Mouse (Mus musculus) cerebellum, postnatal 25 days (tissue): ENCODE measurements around the gene Myef2.
"Not testable (repeated sequence)": the region's sequence is repeated elsewhere in the genome, so short reads cannot be mapped to it uniquely, and the experiment has no call there.

Experiments
- DNase-seq, 2 experiments: peaks; one replicate each; pipeline ENCODE4 v3.0.0; 2021; ENCODE audit warnings: mixed read lengths in 2 of 2

Myef2 gene

DNA sequence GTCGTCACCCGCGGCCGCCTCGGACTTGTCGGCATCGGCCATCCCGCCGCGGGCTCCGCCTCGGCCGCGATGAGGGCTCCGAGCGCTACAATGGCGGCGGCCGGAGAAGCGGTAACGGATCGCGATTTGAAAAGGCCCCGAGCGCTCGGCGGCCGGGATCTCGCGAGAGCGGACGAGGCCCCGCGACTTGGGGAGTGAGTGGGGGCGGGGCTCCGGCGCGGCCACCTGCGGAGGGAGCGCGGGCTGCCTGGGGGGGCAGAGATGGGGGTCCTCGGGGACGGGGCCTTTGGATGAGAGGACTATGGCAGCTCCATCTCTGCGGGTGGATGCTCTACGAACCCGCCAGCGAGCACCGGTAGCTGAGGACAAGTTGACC is at the start of gene Myef2:
Myef2 (minus strand) TSS at position 185 of the 376 bp plus-strand sequence.
- DNase-seq = peak; percentile 88 to 93

GRCm38 (mm10) chr2:125162012-125162470 is 38.6 kb upstream of the Myef2 start:
- DNase-seq = no peak

GRCm38 (mm10) chr2:125155504-125155903 is 32.0 kb upstream of the Myef2 start:
- DNase-seq = no peak

DNA sequence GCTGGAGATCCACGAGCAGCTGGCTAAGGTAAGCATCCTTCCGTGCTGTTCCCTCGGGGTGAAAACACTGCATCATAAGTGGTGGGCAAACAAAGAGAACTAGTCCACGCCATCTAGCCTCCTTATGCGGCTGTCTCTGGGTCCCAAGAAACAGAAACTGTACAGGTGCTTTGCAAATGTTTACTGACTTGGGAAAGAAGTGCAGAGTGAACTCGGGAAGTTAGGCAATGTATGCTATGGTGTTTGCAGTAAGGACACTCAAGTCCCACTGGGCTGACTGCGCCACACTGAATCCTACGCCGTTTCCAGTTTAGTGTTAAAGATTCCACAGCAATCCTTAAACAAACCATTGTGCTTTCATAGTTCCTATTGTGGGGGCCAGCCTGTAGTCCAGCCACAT is 30.8 kb upstream of the Myef2 start:
- no peak for DNase-seq

- DNase-seq = no peak
Measured at GRCm38 (mm10) chr2:125152388-125152787, 28.9 kb upstream of the Myef2 start, which contains the start of gene Slc12a1. Gene Slc12a1 (plus strand): TSS chr2:125152505.

DNA sequence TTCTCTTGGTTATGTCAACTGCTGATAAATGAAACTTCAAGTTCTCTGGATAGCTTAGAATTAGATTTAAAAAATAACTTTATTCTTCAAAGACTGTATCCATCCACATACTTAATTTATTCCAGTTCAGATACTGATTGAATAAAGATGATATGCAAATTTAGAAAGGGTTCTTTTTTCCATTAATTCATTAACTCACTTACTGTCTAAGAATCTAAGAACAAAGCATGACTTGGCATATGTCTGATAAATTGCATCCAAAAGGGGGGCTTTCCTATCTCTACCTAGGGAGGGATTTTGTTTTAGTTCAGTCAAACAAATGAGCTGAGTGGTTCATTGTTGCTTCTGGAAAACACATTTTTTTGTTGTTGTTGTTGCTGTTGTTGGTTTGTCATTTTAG is 18.9 kb upstream of the Myef2 start:
- DNase-seq = no peak

DNA sequence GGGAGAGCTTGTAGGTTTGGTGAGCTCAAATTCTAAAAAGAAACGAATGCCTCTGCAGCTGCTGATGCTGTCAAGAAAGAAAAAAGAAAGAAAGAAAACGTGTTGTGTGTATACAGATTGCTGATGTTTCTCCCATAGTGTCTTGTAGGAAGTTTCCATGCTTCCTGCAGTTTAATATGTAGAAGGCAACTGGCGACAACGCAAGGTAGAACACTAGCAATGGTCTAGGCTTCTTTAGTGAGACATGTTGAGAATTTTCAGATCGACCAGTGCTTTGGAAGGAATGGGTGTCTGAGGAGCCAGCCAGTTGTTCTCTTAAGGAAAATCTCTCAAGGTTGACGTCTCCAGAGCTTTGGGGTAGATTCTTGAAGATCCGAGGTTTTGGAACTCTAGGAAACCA is 13.4 kb upstream of the Myef2 start:
- DNase-seq = no peak

- peak; percentile 44 to 52 for DNase-seq
Measured at GRCm38 (mm10) chr2:125135903-125136811, 12.7 kb upstream of the Myef2 start, which contains the start of gene Ctxn2. Gene Ctxn2 (plus strand): TSS chr2:125136692.

DNA sequence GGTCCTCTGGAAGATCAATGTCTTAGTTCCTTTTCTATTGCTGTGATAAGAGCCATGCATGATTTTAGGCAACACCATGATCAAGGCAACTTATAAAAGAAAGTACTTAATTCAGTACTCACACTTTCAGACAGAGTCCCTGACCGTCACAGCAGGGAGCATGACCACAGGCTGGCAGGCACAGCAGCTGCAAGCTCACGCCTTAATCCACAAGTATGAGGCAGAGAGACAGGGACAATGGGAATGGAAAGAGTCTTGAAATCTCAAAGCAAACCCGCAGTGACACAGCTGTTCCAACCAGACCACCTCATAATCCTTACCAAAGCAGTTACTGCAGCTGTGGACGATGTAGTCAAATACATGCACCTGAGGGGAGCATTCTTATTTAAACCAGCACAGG is 10.7 kb upstream of the Myef2 start:
- no peak for DNase-seq

DNA sequence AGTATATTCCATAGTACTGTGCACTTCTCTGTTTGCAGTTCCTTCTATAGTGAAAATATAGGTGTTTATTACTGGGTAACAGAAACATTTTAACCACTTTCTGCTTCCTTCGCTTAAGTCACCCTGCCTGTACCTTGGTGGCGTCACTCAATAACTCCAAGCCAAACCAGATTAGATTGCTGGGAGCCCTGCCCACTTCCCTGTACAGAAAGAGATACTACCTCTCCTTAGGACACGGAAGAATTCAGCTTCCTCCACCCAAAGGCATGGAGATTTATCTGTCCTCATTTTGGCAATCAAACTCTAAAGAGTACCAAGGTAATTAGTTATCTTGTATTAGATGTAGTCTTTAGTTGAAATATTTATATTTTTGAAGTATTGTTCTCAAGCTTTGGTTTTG is 3.3 kb upstream of the Myef2 start:
- no peak for DNase-seq

- DNase-seq = no peak
Measured at GRCm38 (mm10) chr2:125125824-125126223, 2.4 kb upstream of the Myef2 start.

DNA sequence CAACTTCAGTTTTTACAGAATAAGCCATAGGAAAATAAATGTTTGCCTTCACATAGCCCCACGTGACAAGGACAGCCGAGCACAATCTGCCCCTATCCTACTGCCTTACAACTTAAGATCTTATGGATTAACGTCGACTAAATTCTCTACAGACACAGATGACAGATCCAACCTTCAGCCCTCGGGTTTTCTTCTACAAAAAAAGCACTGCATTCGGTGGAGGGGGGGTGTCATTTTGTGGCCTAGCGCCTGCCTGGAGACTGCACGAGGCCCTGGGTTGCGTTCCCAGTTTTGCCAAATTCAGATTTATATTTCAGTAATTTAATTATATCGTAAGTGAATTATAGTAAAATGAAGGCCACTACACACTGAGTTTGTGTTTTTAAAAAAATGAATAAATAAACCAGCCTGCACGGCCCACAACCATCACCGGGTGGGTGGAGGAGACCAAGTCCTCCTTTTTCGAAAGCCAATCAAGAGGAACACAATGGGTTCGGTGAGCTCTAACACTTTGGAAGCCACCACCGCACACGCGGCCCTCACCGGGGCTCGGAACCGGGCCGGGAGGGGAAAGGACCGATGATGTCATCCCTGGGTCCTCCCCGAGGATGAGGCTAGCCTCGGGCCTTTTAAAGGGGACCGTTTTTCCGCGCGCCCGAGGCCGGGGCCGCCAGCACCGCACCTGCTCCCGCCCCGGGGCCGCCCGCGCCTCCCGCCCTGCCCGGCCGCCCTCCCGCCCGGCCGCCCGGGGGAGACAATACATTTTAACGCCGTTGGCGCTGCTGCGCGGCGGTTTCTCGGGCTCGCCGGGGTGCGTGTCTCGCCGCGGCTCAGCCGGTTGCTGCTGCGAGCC is 611 bp downstream of the Myef2 start:
- DNase-seq = peak; percentile 76 to 82

DNA sequence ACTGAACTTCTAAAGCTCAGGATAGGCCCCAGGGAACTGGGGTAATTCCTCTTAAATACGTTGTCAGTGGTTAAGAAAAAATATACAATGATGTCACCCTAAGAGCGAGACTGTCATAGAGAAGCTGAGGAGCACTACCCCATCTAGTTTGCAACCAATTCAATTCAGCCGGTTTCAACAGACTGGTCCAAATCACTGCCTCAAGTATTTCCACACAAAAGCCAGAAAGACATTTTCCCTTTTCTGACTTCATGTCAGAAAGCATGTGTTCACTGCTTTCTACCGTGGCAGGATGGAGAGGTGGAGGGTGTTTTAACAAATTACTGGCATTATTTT is 1.2 kb downstream of the Myef2 start:
- DNase-seq = no peak

- peak; percentile 38 to 62 for DNase-seq
Measured at GRCm38 (mm10) chr2:125119381-125120110, 3.9 kb downstream of the Myef2 start.

GRCm38 (mm10) chr2:125106536-125106935 is 16.9 kb downstream of the Myef2 start:
- DNase-seq = not testable (repeated sequence)

DNA sequence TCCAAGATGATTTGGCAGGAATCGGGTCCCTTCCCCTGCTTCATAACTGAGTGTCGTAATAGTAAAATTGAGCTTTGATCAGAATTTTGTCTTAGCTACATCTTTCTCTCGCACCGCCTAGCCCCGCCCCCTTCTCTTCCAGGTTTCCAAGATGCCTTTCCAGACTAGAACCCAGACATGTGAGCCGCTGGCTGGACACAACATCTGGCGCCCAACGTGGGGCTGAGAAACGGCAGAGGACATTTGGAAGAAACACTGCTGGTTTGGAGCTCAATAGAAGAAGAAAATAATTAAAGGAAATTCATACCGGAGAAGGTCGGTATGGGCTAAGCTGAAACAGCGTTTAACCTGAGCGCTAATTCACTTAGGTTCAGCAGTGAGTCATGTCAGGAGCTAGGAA is 19.0 kb downstream of the Myef2 start:
- not testable (repeated sequence) for DNase-seq

GRCm38 (mm10) chr2:125092123-125092522 is 31.3 kb downstream of the Myef2 start:
- not testable (repeated sequence) for DNase-seq

DNA sequence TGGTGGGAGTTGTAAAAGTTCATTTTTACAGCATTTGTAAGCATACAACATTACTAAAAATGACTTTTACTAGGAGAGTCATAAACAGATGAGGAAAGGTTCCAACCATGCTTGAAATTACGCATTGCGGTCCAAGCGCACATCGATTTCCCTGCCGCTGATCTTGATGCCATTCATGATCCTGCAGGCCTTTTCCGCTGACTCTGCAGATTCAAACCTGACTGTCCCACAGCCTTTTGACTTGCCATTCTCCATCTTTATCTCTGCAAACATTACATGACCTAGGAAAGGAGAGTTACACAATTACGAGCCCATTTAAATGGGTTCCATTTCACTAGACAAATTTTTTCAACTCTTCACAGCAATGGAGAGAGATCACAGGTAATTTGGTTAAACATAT is 34.7 kb downstream of the Myef2 start:
- DNase-seq = no peak

DNA sequence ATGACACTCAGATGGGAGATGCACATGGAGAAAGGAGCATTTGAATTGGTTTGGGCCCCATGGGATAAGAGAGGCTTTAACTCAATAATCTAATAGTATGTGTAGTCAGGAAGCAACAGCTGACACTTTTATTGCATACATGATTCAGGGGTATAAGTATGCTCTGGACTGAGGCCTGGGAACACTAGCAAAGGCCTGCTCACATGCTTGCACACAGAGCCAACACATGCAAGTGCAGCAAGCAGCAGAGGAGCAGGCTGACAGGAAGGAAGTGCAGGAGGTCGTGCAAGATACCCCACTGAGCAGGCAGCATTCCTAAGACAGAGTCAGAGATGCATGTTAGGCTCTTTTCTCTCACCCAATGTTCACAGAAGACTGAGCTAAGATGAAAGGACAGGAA is 39.6 kb downstream of the Myef2 start:
- DNase-seq = no peak

DNA sequence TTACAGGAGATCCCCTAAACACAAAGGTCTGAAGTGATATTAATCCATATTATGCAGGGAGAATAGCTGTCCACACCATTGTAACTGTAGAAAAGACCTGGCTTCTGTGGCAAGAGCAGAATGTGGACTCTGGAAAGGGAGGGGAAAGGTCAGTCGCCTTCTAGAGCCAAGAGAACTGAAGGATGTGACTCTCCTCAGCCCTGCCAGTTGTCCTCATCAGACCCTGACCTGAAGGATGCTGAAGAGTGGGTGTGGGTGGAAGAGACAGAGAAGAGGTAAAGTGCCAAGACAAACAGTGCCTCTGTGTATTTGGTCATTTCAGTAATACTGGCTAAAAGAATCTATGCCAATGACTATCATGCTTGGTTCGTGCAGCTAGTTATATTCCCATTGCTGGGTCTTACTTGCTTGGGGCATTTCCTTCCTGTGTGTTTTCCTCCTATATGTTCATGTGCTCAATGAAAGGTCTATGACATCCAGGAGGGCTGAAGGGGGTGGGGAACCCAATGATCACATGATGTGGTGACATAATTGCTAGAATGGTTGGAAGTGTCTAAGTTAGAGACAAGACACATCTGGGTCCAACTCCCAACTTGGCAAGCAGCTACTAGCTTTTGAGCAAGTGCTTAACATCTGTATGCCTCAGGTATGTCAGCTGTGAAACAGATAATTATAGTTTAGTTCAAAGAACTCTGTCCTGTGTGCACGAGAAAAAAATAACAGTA is 50.2 kb downstream of the Myef2 start:
- no peak for DNase-seq

DNA sequence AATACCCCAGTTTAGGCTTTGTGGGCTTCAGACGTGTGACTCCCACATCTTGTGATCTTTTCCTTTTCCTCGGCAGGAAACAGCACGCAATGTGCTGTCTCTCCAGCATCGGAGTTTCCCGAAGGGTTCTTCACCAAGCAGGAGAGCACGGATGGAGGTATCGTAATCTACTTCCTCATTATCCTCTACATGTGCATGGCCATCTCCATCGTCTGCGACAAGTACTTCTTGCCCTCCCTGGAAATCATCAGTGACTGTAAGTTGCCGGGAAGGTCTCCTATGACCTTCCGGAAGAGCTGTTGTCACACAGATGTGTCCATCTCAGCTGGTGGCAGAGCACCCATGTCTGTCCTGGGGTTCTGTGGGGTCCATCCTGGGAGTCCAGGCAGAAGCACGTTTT is 54.8 kb downstream of the Myef2 start:
- DNase-seq = no peak

DNA sequence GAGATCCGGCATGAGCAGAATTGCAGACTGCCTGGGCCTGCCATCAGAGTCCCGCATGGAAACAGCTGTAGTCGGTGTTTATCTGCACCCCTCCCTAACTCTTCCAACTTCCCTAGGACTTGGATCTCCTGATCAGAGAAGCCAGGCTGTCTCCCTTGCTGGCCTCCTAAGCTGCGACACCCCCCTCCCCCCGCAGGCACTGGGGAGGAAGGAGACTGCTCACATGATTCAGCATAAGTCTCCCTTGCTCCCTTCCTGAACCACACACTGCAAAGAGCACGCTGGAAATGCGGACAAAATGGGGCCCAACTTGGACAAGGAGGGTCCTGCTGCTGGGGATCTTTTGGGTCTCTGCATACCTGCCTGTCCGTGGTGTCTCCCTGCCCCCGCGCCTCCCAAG is 55.6 kb downstream of the Myef2 start, which contains the start of gene Slc24a5:
Slc24a5 (plus strand) TSS at position 231 of the 400 bp plus-strand sequence.
- DNase-seq = no peak
